Mouse (Mus musculus) lung, embryonic 15.5 days (tissue): ENCODE results near the gene Mus81. TPM values are rescaled to one million over a fixed set of nuclear protein-coding genes. Genes with fewer than 3 reads are reported as not detected.
A peak's percentile ranks its signal among the peaks of the same experiment; 100 is the strongest.
"Not testable (repeated sequence)": the region's sequence is repeated elsewhere in the genome, so short reads cannot be mapped to it uniquely, and the experiment has no call there.

Experiments
- ATAC-seq: fragments of 200-750 bp; cut with Nextera tagmentation; 2 replicates; pipeline ENCODE4 v1.8.0; 2017; ENCODE audit warnings: moderate number of reproducible peaks, borderline replicate concordance; ENCODE audit not compliant: low FRiP score, low TSS enrichment; ENCODE audit errors: extremely low read depth
- H3K27ac ChIP-seq: fragments of 300-500 bp; sonication (generic); 2 replicates; pipeline ENCODE4 v1.5.1; 2015; ENCODE audit warnings: moderate library complexity, mild to moderate bottlenecking, inconsistent platforms
- H3K27me3 ChIP-seq: fragments of 300-500 bp; sonication (generic); 2 replicates; pipeline ENCODE4 v1.6.1; 2015; ENCODE audit warnings: inconsistent platforms
- H3K36me3 ChIP-seq: fragments of 300-500 bp; sonication (generic); 2 replicates; pipeline ENCODE4 v1.6.1; 2015; ENCODE audit warnings: inconsistent platforms
- H3K4me1 ChIP-seq: fragments of 300-500 bp; sonication (generic); 2 replicates; pipeline ENCODE4 v1.6.1; 2015; ENCODE audit warnings: inconsistent platforms
- H3K4me2 ChIP-seq: fragments of 300-500 bp; sonication (generic); 2 replicates; pipeline ENCODE4 v1.6.1; 2015; ENCODE audit warnings: inconsistent platforms, mild to moderate bottlenecking, moderate library complexity
- H3K4me3 ChIP-seq: fragments of 300-500 bp; sonication (generic); 2 replicates; pipeline ENCODE4 v1.5.1; 2015; ENCODE audit warnings: mild to moderate bottlenecking, inconsistent platforms
- H3K9ac ChIP-seq: fragments of 300-500 bp; sonication (generic); 2 replicates; pipeline ENCODE4 v1.6.1; 2015; ENCODE audit warnings: inconsistent platforms
- H3K9me3 ChIP-seq: fragments of 300-500 bp; sonication (generic); 2 replicates; pipeline ENCODE4 v1.6.1; 2016; ENCODE audit warnings: inconsistent platforms
- WGBS: fragments of 180-500 bp; shearing (Covaris S2); methylation state at CpG from one replicate; pipeline ENCODE4 v1.1.7; 2015; 5-methylcytosine and 5-hydroxymethylcytosine counted together
- polyA plus RNA-seq: library from polyadenylated mRNA; unstranded; fragments of >200 nt; fragmentation: Nextera tagmentation; extraction: Ambion mirVana; gene quantifications from 2 replicates; pipeline ENCODE4 v1.2.1, GENCODE M21; 2015

Gene Mus81
- polyA plus RNA-seq, 1 experiment from 2014 or later = 43.9 TPM

DNA sequence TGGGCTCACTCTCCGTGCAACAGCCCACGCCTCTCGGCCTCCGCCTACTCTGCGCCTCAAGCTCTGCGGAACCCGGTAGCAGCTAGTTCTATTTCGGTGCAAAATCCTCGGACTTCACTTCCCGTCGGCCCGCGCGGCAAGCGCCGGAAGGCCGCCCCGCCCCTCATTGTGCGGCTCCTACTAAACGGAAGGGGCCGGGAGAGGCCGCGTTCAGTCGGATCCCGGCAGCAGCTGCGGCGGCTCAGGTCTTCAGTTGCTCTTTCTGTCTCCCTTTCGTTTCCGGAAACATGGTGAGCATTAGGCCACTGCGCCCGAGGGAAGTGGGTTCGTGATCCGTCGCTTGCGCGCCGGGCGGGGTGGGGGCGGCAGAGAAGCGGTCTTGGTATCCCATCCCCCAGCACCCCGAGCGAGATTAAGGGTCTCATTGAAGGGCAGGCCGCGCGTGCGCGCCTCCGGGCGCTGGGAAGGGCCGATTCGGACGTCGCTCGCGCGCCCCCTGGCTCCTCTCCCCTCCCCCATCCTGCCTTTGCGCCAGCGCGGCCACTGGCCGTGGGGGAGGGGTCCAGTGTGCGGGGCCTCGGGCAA, 2.2 kb upstream of the Mus81 start, which contains the start of gene Cfl1:
Gene Cfl1 (plus strand): TSS at position 143 of the 585 bp plus-strand sequence.
- peak; percentile 59 for ATAC-seq
- no peaks in the 10 kb centered on the region for H3K27me3 ChIP-seq
- under 1% methylated on average over 56 of the region's 62 CpGs for whole genome bisulfite sequencing
- H3K36me3 ChIP-seq = peaks cover 38% of the 10 kb centered on the region
- peak within 1 kb of the TSS; percentile 88 for H3K4me3 ChIP-seq
- no peaks in the 10 kb centered on the region for H3K9me3 ChIP-seq
- peak within 1 kb of the TSS; percentile 87 for H3K9ac ChIP-seq
- H3K4me1 ChIP-seq = peaks cover 49% of the 10 kb centered on the region
- peak within 1 kb of the TSS; percentile 98 for H3K27ac ChIP-seq
- peak within 1 kb of the TSS; percentile 88 for H3K4me2 ChIP-seq

DNA sequence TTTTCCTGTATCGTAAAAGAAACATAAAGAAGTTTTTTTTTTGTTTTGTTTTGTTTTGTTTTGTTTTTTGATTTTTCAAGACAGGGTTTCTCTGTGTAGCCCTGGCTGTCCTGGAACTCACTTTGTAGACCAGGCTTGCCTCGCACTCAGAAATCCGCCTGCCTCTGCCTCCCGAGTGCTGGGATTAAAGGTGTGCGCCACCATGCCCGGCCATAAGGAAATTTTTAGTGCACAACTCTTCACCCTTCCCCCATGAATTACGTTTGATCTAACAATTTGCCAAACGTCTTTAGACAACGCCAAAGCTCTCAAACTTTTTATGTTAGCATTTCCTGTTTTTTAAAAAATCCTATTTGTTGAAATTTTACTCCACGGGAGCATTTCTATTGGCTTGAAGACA, 1.5 kb upstream of the Mus81 start:
- Histone ChIP-seq H3K36me3 (peaks cover 31% of the 10 kb centered on the region), H3K27ac (peak overlapping the region; percentile 98), H3K4me1 (peaks cover 56% of the 10 kb centered on the region), H3K4me3 (peak overlapping the region; percentile 88), H3K9ac (0 out of 2 replicates have a peak overlapping the region, but pooled peaks have one; percentile 10), H3K4me2 (peak overlapping the region; percentile 88)
- 35% methylated on average over 10 of the region's 10 CpGs for WGBS
- not testable (repeated sequence) for ATAC-seq, H3K27me3 ChIP-seq, H3K9me3 ChIP-seq

GRCm38 (mm10) chr19:5488878-5489571, 823 bp upstream of the Mus81 start:
- Histone ChIP-seq H3K27ac (peak overlapping the region; percentile 98), H3K4me2 (peak overlapping the region; percentile 88), H3K4me3 (peak overlapping the region; percentile 59), H3K9ac (peak overlapping the region; percentile 40), H3K9me3 (no peaks in the 10 kb centered on the region), H3K27me3 (no peaks in the 10 kb centered on the region), H3K36me3 (peaks cover 27% of the 10 kb centered on the region), H3K4me1 (peaks cover 57% of the 10 kb centered on the region)
- peak; percentile 86 for ATAC-seq
- 0% methylated on average over 26 of the region's 26 CpGs for WGBS

DNA sequence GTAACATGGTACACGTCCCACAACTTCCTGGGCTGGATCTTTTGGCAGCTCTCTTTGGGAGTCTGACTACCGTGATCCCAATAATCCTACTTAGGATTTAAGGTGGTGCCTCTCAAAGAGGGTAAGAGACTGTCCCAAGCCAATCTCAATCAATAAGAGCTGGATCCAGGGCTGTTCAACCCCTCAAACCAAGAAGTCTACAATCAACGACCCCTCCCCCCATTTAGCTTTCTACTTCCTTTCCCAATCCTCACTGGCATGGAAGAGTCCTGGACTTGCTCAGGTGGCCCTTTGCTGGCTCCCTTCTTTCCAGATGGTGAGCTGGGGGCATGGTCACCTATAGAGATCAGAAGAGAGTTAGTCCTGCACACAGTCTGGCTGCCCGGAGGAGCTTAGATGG, 1.4 kb downstream of the Mus81 start:
- H3K9ac ChIP-seq = no peak overlapping the region
- H3K27ac ChIP-seq = peak overlapping the region; percentile 98
- H3K27me3 ChIP-seq = no peaks in the 10 kb centered on the region
- H3K4me3 ChIP-seq = peak overlapping the region; percentile 59; the same call in 1 of the 2 replicates
- peak overlapping the region; percentile 88 for H3K4me2 ChIP-seq
- 73% methylated on average over 4 of the region's 4 CpGs for WGBS
- H3K9me3 ChIP-seq = no peaks in the 10 kb centered on the region
- peaks cover 52% of the 10 kb centered on the region for H3K4me1 ChIP-seq
- H3K36me3 ChIP-seq = peaks cover 28% of the 10 kb centered on the region
- no peak for ATAC-seq

DNA sequence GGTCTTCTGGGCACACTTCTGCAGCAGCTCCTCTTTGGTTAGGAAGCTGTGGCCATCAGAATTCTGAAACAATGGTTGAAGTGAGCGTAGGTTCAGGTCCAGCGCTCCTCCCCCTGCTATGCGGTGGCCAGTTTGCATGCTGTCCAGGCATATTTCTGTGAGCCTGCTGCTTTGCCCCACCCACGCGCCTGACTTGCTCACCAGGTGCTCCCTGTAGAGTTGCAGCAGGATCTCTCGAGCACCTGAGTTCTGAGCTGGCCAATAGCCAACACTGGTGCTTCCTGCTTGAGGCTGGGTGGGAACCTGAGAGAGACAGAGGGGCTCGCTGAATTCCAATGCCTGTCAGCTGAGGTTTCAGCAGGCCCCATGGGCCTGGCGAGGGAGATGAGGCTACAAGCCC, 1.9 kb downstream of the Mus81 start:
- Histone ChIP-seq H3K36me3 (peaks cover 33% of the 10 kb centered on the region), H3K27ac (peak overlapping the region; percentile 98), H3K9me3 (no peaks in the 10 kb centered on the region), H3K4me1 (peaks cover 50% of the 10 kb centered on the region), H3K27me3 (no peaks in the 10 kb centered on the region), H3K4me3 (no peak overlapping the region), H3K4me2 (peak overlapping the region; percentile 88; the same call in 1 of the 2 replicates), H3K9ac (0 out of 2 replicates have a peak overlapping the region, but pooled peaks have one; percentile 9)
- ATAC-seq = no peak
- WGBS = 60% methylated on average over 8 of the region's 8 CpGs

- H3K4me2 ChIP-seq = 0 out of 2 replicates have a peak overlapping the region, but pooled peaks have one; percentile 88
- peaks cover 37% of the 10 kb centered on the region for H3K36me3 ChIP-seq
- 95% methylated on average over 7 of the region's 7 CpGs for WGBS
- peaks cover 50% of the 10 kb centered on the region for H3K4me1 ChIP-seq
- no peak for ATAC-seq
- no peaks in the 10 kb centered on the region for H3K9me3 ChIP-seq
- H3K27me3 ChIP-seq = no peaks in the 10 kb centered on the region
- H3K27ac ChIP-seq = peak overlapping the region; percentile 98
- H3K9ac ChIP-seq = peak overlapping the region; percentile 9; the same call in 1 of the 2 replicates
- H3K4me3 ChIP-seq = no peak overlapping the region
These were observed 2.4 kb downstream of the Mus81 start for GRCm38 (mm10) chr19:5485821-5486220.

DNA sequence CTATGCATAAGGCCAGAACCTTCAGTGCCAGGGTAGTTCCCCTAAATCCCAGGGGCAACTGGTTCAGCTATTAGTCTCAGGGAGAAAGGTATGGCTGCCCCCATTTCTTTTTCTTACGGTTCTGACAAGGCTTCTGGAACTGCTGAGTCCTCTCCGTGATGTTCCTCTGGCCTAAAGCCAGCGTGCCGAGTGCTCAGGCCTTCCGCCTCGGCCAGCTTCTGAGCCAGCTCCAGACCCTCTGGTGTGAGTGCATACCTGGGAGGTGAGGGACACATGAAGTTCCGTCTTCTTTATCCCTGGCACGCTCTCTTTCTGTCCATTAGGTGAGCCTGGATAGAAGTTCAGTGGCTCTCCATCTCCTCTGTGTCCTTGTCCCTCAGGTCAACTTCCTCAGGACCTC, 2.8 kb downstream of the Mus81 start:
- Histone ChIP-seq H3K9me3 (no peaks in the 10 kb centered on the region), H3K4me3 (no peak overlapping the region), H3K9ac (peak overlapping the region; percentile 9; the same call in 1 of the 2 replicates), H3K27me3 (no peaks in the 10 kb centered on the region), H3K27ac (peak overlapping the region; percentile 98), H3K4me2 (no peak overlapping the region), H3K36me3 (peaks cover 42% of the 10 kb centered on the region), H3K4me1 (peaks cover 50% of the 10 kb centered on the region)
- ATAC-seq = no peak
- WGBS = 70% methylated on average over 8 of the region's 8 CpGs

- 0 out of 2 replicates have a peak overlapping the region, but pooled peaks have one; percentile 6 for H3K4me2 ChIP-seq
- peaks cover 45% of the 10 kb centered on the region for H3K4me1 ChIP-seq
- 66% methylated on average over 5 of the region's 5 CpGs for WGBS
- no peaks in the 10 kb centered on the region for H3K27me3 ChIP-seq
- H3K36me3 ChIP-seq = peaks cover 51% of the 10 kb centered on the region
- H3K4me3 ChIP-seq = no peak overlapping the region
- no peaks in the 10 kb centered on the region for H3K9me3 ChIP-seq
- no peak for ATAC-seq
- H3K27ac ChIP-seq = peak overlapping the region; percentile 98
- no peak overlapping the region for H3K9ac ChIP-seq
These were observed 3.7 kb downstream of the Mus81 start for GRCm38 (mm10) chr19:5484496-5484895.

DNA sequence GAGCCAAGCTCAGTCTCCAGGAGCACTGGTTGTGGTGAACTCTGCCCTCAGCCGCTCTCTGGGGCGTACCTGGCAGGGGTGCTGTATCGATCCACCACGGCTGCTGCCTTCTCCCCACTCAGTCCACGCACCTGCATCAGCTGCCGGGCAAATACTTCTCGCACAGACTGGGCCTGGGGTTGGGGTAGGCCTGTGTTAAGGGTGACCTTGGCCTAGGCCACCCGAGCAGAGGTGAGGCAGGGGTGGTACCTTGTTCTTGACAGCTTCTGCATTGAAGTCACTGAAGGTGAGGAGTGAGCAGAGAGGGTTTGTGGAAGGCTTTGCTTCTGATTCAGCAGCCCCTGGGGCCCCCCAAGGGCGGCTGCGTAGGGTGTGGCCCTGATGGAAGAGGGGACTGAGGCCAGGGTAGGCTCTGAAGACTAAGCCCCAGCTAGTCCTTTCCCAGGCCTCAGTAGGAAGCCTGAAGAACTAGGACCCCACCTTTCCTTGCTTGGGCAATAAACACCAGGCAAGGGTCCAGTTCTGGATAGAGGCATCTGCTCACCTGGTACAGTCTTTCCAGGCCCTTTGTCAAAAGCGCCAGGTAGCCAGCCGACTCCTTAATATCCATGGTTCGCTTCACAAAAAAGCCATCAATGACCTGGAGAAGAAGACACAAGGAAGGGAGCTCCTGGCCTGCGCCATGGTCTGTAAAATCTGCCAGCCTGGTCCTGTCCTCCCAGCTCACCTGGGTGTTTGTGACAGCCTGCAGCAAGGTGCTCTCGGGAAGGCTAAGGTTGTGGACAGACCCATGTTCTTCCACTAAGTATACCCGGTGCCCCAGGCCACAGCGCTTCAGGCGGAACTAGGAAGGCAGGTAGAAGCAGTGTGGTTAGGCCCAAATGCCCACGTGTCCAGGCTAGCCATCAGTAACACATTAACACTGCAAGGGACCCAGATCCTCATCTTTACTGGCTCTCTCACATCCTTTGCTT, 4.5 kb downstream of the Mus81 start:
- H3K27ac ChIP-seq = peak overlapping the region; percentile 43; the same call in 1 of the 2 replicates
- H3K27me3 ChIP-seq = no peaks in the 10 kb centered on the region
- H3K4me1 ChIP-seq = peaks cover 40% of the 10 kb centered on the region
- H3K36me3 ChIP-seq = peaks cover 59% of the 10 kb centered on the region
- no peaks in the 10 kb centered on the region for H3K9me3 ChIP-seq
- no peak overlapping the region for H3K9ac ChIP-seq
- ATAC-seq = no peak
- 92% methylated on average over 19 of the region's 19 CpGs for WGBS
- H3K4me3 ChIP-seq = no peak overlapping the region
- H3K4me2 ChIP-seq = no peak overlapping the region

DNA sequence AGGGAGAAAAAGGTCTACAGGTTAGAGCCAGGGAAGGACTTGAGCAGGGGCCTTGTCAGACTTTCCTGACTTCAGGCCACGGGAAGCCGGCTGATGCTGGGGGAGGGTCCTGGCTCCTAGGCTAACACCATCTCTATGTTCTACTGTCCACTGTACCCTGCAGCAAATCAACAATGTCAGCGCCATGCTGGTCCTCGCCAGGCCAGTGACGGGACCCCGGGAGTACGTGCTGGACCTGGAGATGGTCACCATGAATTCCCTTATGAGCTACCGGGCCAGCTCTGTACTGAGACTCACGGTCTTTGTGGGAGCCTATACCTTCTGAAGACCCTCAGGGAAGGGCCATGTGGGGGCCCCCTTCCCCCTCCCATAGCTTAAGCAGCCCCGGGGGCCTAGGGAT, 6.8 kb downstream of the Mus81 start:
- peaks cover 30% of the 10 kb centered on the region for H3K4me1 ChIP-seq
- WGBS = 85% methylated on average over 10 of the region's 10 CpGs
- H3K36me3 ChIP-seq = peaks cover 68% of the 10 kb centered on the region
- H3K4me3 ChIP-seq = no peak overlapping the region
- H3K4me2 ChIP-seq = no peak overlapping the region
- no peak overlapping the region for H3K27ac ChIP-seq
- H3K9me3 ChIP-seq = no peaks in the 10 kb centered on the region
- no peak overlapping the region for H3K9ac ChIP-seq
- no peaks in the 10 kb centered on the region for H3K27me3 ChIP-seq
- ATAC-seq = no peak

DNA sequence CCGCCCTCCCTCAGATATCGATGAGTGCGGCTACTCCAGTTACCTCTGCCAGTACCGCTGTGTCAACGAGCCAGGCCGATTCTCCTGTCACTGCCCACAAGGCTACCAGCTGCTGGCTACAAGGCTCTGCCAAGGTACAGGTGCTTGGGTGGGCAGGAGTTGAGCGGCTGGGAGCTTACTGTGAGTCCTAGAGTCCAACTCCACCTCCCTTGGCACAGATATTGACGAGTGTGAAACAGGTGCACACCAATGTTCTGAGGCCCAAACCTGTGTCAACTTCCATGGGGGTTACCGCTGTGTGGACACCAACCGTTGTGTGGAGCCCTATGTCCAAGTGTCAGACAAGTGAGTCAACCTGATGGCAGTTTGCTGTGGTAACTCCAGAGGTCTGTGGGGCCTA, 8.2 kb downstream of the Mus81 start:
- no peak for ATAC-seq
- Histone ChIP-seq H3K4me3 (no peak overlapping the region), H3K9me3 (no peaks in the 10 kb centered on the region), H3K36me3 (peaks cover 68% of the 10 kb centered on the region), H3K9ac (no peak overlapping the region), H3K4me2 (no peak overlapping the region), H3K27ac (no peak overlapping the region), H3K27me3 (no peaks in the 10 kb centered on the region), H3K4me1 (peaks cover 27% of the 10 kb centered on the region)
- WGBS = 81% methylated on average over 10 of the region's 10 CpGs
